Mouse (Mus musculus) intestine, postnatal 0 days (tissue): ENCODE measurements around the gene Olfr1309. TPM values are rescaled to one million over a fixed set of nuclear protein-coding genes. Genes with fewer than 3 reads are reported as not detected.
"Not testable (repeated sequence)": the region's sequence is repeated elsewhere in the genome, so short reads cannot be mapped to it uniquely, and the experiment has no call there.

Source experiments
- ATAC-seq: fragments of 200-750 bp; cut with Nextera tagmentation; 2 replicates; pipeline ENCODE4 v1.8.0; 2017; ENCODE audit warnings: mild to moderate bottlenecking, moderate TSS enrichment, moderate library complexity
- H3K27ac ChIP-seq: fragments of 300-500 bp; sonication (generic); 2 replicates; pipeline ENCODE4 v1.5.1; 2014; ENCODE audit warnings: mild to moderate bottlenecking, low read depth, low read length, moderate library complexity
- H3K27me3 ChIP-seq: fragments of 300-500 bp; sonication (generic); replicated peaks from 2 replicates; pipeline ENCODE4 v1.6.1; 2014; ENCODE audit warnings: low read length, mixed read lengths; ENCODE audit not compliant: control insufficient read depth, insufficient read depth
- H3K36me3 ChIP-seq: fragments of 300-500 bp; sonication (generic); 2 replicates; pipeline ENCODE4 v1.6.1; 2014; ENCODE audit warnings: mild to moderate bottlenecking, moderate library complexity; ENCODE audit not compliant: control insufficient read depth, insufficient read depth
- H3K4me1 ChIP-seq: fragments of 300-500 bp; sonication (generic); replicated peaks from 2 replicates; pipeline ENCODE4 v1.6.1; 2014; ENCODE audit warnings: antibody characterized with exemption, low read length, mixed read lengths; ENCODE audit not compliant: control insufficient read depth, insufficient read depth
- H3K4me2 ChIP-seq: fragments of 300-500 bp; sonication (generic); replicated peaks from 2 replicates; pipeline ENCODE4 v1.6.1; 2014; ENCODE audit warnings: low read depth, mild to moderate bottlenecking, moderate library complexity
- H3K4me3 ChIP-seq: fragments of 300-500 bp; sonication (generic); 2 replicates; pipeline ENCODE4 v1.5.1; 2014; ENCODE audit warnings: low read depth, low read length
- H3K9ac ChIP-seq: fragments of 300-500 bp; sonication (generic); 2 replicates; pipeline ENCODE4 v1.6.1; 2014; ENCODE audit warnings: mild to moderate bottlenecking, low read depth, low read length
- H3K9me3 ChIP-seq: fragments of 300-500 bp; sonication (generic); 2 replicates; pipeline ENCODE4 v1.6.1; 2016; ENCODE audit warnings: mixed run types; ENCODE audit not compliant: control insufficient read depth
- CTCF ChIP-seq: sonication (generic); IDR thresholded peaks from 2 replicates; pipeline ENCODE4 v1.5.1; 2016; ENCODE audit warnings: low read depth, mild to moderate bottlenecking, control low read depth, antibody characterized with exemption, moderate library complexity
- WGBS: fragments of 180-500 bp; shearing (Covaris S2); extraction: QIAGEN DNeasy Blood & Tissue Kit; methylation state at CpG from one replicate; pipeline ENCODE4 v1.1.7; 2014; 5-methylcytosine and 5-hydroxymethylcytosine counted together
- polyA plus RNA-seq: library from polyadenylated mRNA; unstranded; fragments of >200 nt; fragmentation: Nextera tagmentation; extraction: Ambion mirVana; gene quantifications from 2 replicates; pipeline ENCODE4 v1.2.1, GENCODE M21; 2015

The Olfr1309 gene
- polyA plus RNA-seq = not detected in 2 replicates

DNA sequence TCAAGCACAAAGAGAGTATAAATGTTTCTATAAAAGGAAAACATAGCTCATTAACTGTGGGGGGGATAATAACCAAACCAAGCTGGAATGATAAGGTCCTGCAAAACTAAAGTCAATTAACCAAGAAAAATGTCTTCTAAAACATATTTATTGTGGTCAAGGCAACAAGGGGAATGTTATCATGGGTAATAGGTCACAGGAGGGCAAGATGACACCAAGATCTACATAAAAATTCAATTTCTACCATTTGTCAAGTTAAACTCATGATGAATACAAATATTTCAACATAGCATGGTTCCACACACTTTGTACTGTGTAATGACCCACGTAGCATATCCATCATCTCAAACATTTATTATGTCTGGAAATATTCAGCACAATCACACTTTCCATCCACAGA lies at the start of gene Olfr1309:
Gene Olfr1309 (minus strand): TSS at position 101 of the 400 bp plus-strand sequence.
- H3K27me3 ChIP-seq = no peaks in the 10 kb centered on the region
- H3K9ac ChIP-seq = no peak within 1 kb of the TSS
- H3K4me1 ChIP-seq = no peaks in the 10 kb centered on the region
- no peak for TF ChIP-seq CTCF
- no peak within 1 kb of the TSS for H3K27ac ChIP-seq
- no peak for ATAC-seq
- H3K36me3 ChIP-seq = no peaks in the 10 kb centered on the region
- 50% methylated on average over 1 of the region's 1 CpGs for WGBS
- H3K9me3 ChIP-seq = no peaks in the 10 kb centered on the region
- H3K4me3 ChIP-seq = no peak within 1 kb of the TSS
- no peak within 1 kb of the TSS for H3K4me2 ChIP-seq

DNA sequence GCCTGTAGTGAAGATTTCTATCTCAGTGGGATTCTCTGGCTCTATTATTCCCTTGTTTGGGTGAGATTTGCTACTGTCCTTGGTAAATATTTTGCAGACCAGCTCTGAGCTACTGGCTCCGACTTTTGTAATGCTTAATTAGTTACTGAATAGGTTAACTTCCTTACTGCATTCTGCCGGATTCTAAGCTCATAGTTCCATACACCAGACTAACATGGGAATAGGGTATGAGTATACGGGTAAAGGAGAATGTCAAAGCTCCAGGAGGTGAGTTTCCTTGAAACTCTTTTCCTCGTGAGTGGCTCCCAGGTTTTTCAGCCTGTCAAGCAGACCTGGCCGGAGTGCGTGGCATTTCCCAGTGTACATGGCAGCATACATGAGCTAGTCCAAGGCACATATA lies 36.9 kb upstream of the Olfr1309 start:
- not testable (repeated sequence) for H3K27me3 ChIP-seq, H3K4me3 ChIP-seq, H3K9ac ChIP-seq, H3K27ac ChIP-seq, H3K4me1 ChIP-seq, H3K9me3 ChIP-seq, H3K4me2 ChIP-seq, ATAC-seq, H3K36me3 ChIP-seq
- WGBS = 41% methylated on average over 6 of the region's 6 CpGs

DNA sequence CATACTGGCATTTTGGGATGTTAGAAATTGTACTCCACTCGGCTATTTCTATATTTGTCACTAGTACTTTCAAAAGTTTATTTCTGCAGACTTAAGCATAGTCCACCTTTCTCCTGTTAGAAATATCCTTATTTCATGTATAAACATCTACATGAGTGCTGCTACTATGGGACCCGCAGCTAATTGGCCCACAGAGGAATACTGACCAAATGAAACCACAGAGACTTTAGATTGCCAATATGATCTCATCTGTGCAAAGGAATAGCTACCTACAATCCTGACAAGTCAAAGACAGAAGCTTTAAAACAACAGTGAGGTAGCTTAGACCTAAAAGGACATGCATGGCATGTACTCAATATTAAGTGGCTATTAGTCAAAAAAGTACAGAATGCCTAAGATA lies 34.2 kb upstream of the Olfr1309 start, which contains the start of gene Olfr1311:
Gene Olfr1311 (minus strand): TSS at position 101 of the 400 bp plus-strand sequence.
- ATAC-seq = no peak
- WGBS = 89% methylated on average over 2 of the region's 2 CpGs
- H3K4me1 ChIP-seq = no peaks in the 10 kb centered on the region
- H3K27me3 ChIP-seq = no peaks in the 10 kb centered on the region
- no peak within 1 kb of the TSS for H3K27ac ChIP-seq
- H3K36me3 ChIP-seq = no peaks in the 10 kb centered on the region
- no peak within 1 kb of the TSS for H3K4me3 ChIP-seq
- H3K9me3 ChIP-seq = no peaks in the 10 kb centered on the region
- no peak within 1 kb of the TSS for H3K9ac ChIP-seq
- H3K4me2 ChIP-seq = no peak within 1 kb of the TSS
- TF ChIP-seq CTCF = no peak

DNA sequence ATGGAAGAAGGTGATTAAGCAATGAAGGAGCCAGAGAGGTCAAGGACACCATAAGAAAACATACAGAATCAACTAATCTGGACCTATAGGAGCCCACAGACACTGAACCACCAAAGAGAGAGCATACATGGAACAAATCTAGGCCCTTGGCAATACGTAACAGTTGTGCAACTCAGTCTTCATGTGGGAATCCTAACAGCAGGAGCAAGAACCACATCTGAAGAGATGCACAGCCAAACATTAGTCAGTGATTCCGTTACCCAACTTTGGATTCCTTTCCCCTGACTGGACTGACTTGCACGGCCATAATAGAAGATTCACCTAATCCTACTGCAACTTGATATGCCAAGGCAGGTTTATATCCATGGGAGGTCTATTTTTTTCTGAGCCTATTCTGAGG lies 24.8 kb upstream of the Olfr1309 start:
- no peak for ATAC-seq
- Histone ChIP-seq H3K4me1 (no peaks in the 10 kb centered on the region), H3K9ac (no peak overlapping the region), H3K27ac (no peak overlapping the region), H3K36me3 (no peaks in the 10 kb centered on the region), H3K9me3 (no peaks in the 10 kb centered on the region), H3K4me2 (no peak overlapping the region), H3K4me3 (no peak overlapping the region), H3K27me3 (no peaks in the 10 kb centered on the region)
- WGBS = 76% methylated on average over 3 of the region's 3 CpGs
- TF ChIP-seq CTCF = no peak

DNA sequence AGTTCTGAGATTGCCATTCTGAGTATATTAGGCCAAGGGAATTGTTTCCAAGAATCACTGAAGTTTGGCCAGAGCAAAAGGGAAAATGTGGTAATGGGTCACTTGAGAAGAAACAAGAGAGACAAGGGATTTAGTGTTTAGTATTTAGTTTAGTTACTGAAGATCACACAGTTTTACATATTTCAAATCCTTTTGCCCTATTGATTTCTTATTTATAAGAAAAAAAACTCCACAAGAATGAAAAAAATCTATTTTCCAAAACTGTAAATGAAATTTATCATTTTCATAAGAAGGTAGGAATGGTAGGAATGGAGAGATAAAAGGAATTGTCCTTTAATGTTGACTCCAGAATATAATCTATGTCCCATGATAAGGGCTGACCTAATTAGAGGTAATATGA lies 22.5 kb upstream of the Olfr1309 start, which contains the start of gene Olfr1310:
Gene Olfr1310 (minus strand): TSS at position 101 of the 400 bp plus-strand sequence.
- Histone ChIP-seq H3K9ac (no peak within 1 kb of the TSS), H3K4me1 (no peaks in the 10 kb centered on the region), H3K4me2 (no peak within 1 kb of the TSS), H3K36me3 (no peaks in the 10 kb centered on the region), H3K9me3 (no peaks in the 10 kb centered on the region), H3K4me3 (no peak within 1 kb of the TSS), H3K27me3 (no peaks in the 10 kb centered on the region), H3K27ac (no peak within 1 kb of the TSS)
- ATAC-seq = no peak
- TF ChIP-seq CTCF = no peak

DNA sequence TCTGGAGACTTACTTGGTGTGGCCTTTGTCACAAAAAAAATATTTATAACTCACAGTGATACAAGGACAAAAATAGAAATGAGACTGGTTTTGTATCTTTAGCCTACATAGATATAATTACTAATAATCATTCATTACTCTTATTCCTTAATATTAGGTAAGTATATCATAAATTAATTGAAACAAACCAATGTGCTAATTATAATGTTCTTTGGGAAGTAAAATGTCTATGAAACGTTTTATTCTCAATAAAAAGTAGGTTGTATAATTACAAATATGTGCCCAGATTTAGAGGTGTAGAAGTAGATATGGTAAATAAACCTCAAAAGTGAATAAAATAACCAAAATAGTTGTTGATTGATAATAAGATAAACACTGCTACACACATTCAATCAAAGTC lies 25.2 kb downstream of the Olfr1309 start, which contains the start of gene Olfr1308:
Gene Olfr1308 (minus strand): TSS at position 101 of the 400 bp plus-strand sequence.
- no peak within 1 kb of the TSS for H3K9ac ChIP-seq
- H3K9me3 ChIP-seq = no peaks in the 10 kb centered on the region
- H3K4me2 ChIP-seq = no peak within 1 kb of the TSS
- H3K27me3 ChIP-seq = no peaks in the 10 kb centered on the region
- no peaks in the 10 kb centered on the region for H3K4me1 ChIP-seq
- WGBS = 46% methylated on average over 1 of the region's 1 CpGs
- H3K4me3 ChIP-seq = no peak within 1 kb of the TSS
- H3K36me3 ChIP-seq = no peaks in the 10 kb centered on the region
- no peak within 1 kb of the TSS for H3K27ac ChIP-seq
- TF ChIP-seq CTCF = no peak
- no peak for ATAC-seq

DNA sequence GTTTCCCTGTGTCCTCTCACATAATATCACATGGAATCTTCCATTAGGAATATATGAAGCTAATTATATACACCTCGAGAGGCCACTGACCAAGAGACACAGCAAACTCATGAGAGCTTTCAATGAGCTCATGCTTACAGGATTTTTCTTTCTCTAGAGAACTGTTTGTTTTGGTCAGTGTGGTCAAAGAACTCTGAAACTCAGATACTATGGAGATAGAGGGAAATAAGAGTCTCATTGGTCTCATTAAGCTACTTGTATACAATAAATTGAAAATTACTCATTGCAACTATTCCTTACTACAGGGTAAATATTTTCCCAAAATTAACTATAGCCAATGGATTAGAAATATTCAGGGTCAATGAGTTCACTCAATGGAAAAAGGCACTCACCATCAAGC lies 40.7 kb downstream of the Olfr1309 start, which contains the start of gene Olfr1307:
Gene Olfr1307 (minus strand): TSS at position 101 of the 400 bp plus-strand sequence.
- ATAC-seq = no peak
- H3K4me3 ChIP-seq = no peak within 1 kb of the TSS
- no peaks in the 10 kb centered on the region for H3K9me3 ChIP-seq
- no peak within 1 kb of the TSS for H3K9ac ChIP-seq
- no peak for TF ChIP-seq CTCF
- 73% methylated on average over 1 of the region's 1 CpGs for WGBS
- H3K36me3 ChIP-seq = no peaks in the 10 kb centered on the region
- no peak within 1 kb of the TSS for H3K27ac ChIP-seq
- H3K4me1 ChIP-seq = no peaks in the 10 kb centered on the region
- H3K4me2 ChIP-seq = no peak within 1 kb of the TSS
- no peaks in the 10 kb centered on the region for H3K27me3 ChIP-seq

Other genes starting within 250 kb of the Olfr1309 start
- gene Olfr1301, start 239.3 kb downstream of the Olfr1309 start, polyA plus RNA-seq = not detected in 2 replicates
- gene Olfr1302, start 212.9 kb downstream of the Olfr1309 start, polyA plus RNA-seq = not detected in 2 replicates
- gene Olfr1303, start 169.9 kb downstream of the Olfr1309 start, polyA plus RNA-seq = not detected in 2 replicates
- not detected in 2 replicates for gene Olfr1305, start 113.1 kb downstream of the Olfr1309 start, polyA plus RNA-seq
- not detected in 2 replicates for gene Olfr1306, start 74.0 kb downstream of the Olfr1309 start, polyA plus RNA-seq
- not detected in 2 replicates for gene Olfr1307, start 40.8 kb downstream of the Olfr1309 start, polyA plus RNA-seq
- gene Olfr1308, start 25.3 kb downstream of the Olfr1309 start, polyA plus RNA-seq = not detected in 2 replicates
- gene Olfr1310, start 22.4 kb upstream of the Olfr1309 start, polyA plus RNA-seq = not detected in 2 replicates
- not detected in 2 replicates for gene Olfr1311, start 34.1 kb upstream of the Olfr1309 start, polyA plus RNA-seq
- gene Olfr1312, start 60.0 kb upstream of the Olfr1309 start, polyA plus RNA-seq = not detected in 2 replicates
- gene Olfr1313, start 87.6 kb upstream of the Olfr1309 start, polyA plus RNA-seq = not detected in 2 replicates
- gene Olfr1314, start 106.5 kb upstream of the Olfr1309 start, polyA plus RNA-seq = not detected in 2 replicates
- gene Olfr1315-ps1, start 125.2 kb upstream of the Olfr1309 start, polyA plus RNA-seq = not detected in 2 replicates
- gene Olfr1316, start 144.7 kb upstream of the Olfr1309 start, polyA plus RNA-seq = not detected in 2 replicates
- gene Olfr1317, start 150.0 kb upstream of the Olfr1309 start, polyA plus RNA-seq = not detected in 2 replicates
- gene Olfr1318, start 163.9 kb upstream of the Olfr1309 start, polyA plus RNA-seq = not detected in 2 replicates
- gene Lpcat4, start 249.2 kb upstream of the Olfr1309 start, polyA plus RNA-seq = 8.4 TPM in 2 replicates